Mouse (Mus musculus) liver, embryonic 14.5 days (tissue): Measurements from ENCODE around the gene Bpi. TPM values are rescaled to one million over a fixed set of nuclear protein-coding genes. Genes with fewer than 3 reads are reported as not detected.

Experiments used
- ATAC-seq: fragments of 200-750 bp; cut with Nextera tagmentation; 2 replicates; pipeline ENCODE4 v1.8.0; 2017; ENCODE audit warnings: moderate number of reproducible peaks, mild to moderate bottlenecking, moderate library complexity; ENCODE audit not compliant: insufficient read depth
- DNase-seq, 3 experiments: peaks; one replicate each; pipeline ENCODE4 v3.0.0-alpha.2; 2012 to 2013; ENCODE audit warnings: low read depth in 3 of 3, low spot score in 3 of 3
- H3K27ac ChIP-seq: fragments of 300-500 bp; sonication (generic); 2 replicates; pipeline ENCODE4 v1.5.1; 2014; ENCODE audit warnings: moderate library complexity, mild to moderate bottlenecking, control low read depth, inconsistent platforms
- H3K27me3 ChIP-seq: fragments of 300-500 bp; sonication (generic); 2 replicates; pipeline ENCODE4 v1.6.1; 2014; ENCODE audit warnings: mild to moderate bottlenecking, low read length, moderate library complexity; ENCODE audit not compliant: control insufficient read depth, insufficient read depth
- H3K36me3 ChIP-seq: fragments of 300-500 bp; sonication (generic); replicated peaks from 2 replicates; pipeline ENCODE4 v1.6.1; 2014; ENCODE audit warnings: low read depth; ENCODE audit not compliant: control insufficient read depth, insufficient read depth
- H3K4me1 ChIP-seq, 2 experiments: fragments of 200-500 bp in 1 of 2; fragments of 300-500 bp in 1 of 2; sonication (generic) in 1 of 2; replicated peaks; 2 replicates each; pipeline ENCODE4 v1.6.1; 2012 to 2014; ENCODE audit warnings: antibody characterized with exemption in 1 of 2, inconsistent platforms in 1 of 2, low read length in 1 of 2; ENCODE audit not compliant: control insufficient read depth in 2 of 2, insufficient read depth in 2 of 2
- H3K4me2 ChIP-seq: fragments of 300-500 bp; sonication (generic); 2 replicates; pipeline ENCODE4 v1.6.1; 2014; ENCODE audit warnings: low read depth, mild to moderate bottlenecking, control low read depth, moderate library complexity
- H3K4me3 ChIP-seq, 2 experiments: fragments of 200-500 bp in 1 of 2; fragments of 300-500 bp in 1 of 2; sonication (generic) in 1 of 2; 2 replicates each; pipeline ENCODE4 v1.5.1; 2012 to 2014; ENCODE audit warnings: low read depth in 2 of 2, low read length in 2 of 2, mild to moderate bottlenecking in 2 of 2, control low read depth in 1 of 2, inconsistent platforms in 1 of 2, moderate library complexity in 1 of 2; ENCODE audit not compliant: insufficient read depth in 1 of 2
- H3K9ac ChIP-seq: fragments of 300-500 bp; sonication (generic); replicated peaks from 2 replicates; pipeline ENCODE4 v1.6.1; 2014; ENCODE audit warnings: mild to moderate bottlenecking, control low read depth, moderate library complexity
- H3K9me3 ChIP-seq: fragments of 300-500 bp; sonication (generic); 2 replicates; pipeline ENCODE4 v1.6.1; 2016; ENCODE audit warnings: low read length, mixed read lengths; ENCODE audit not compliant: control insufficient read depth
- CTCF ChIP-seq: IDR thresholded peaks from 2 replicates; pipeline ENCODE4 v1.5.1; 2016; ENCODE audit warnings: antibody characterized with exemption, low read depth, control low read depth
- EP300 ChIP-seq: IDR thresholded peaks from 2 replicates; pipeline ENCODE4 v1.6.1; 2016; ENCODE audit warnings: antibody characterized with exemption, low read depth
- WGBS: fragments of 180-500 bp; shearing (Covaris S2); extraction: QIAGEN DNeasy Blood & Tissue Kit; methylation state at CpG from one replicate; pipeline ENCODE4 v1.1.7; 2014; ENCODE audit not compliant: insufficient replicate concordance; 5-methylcytosine and 5-hydroxymethylcytosine counted together
- polyA plus RNA-seq, 2 experiments: library from polyadenylated mRNA; depleted of rRNA in 1 of 2; stranded (reverse) in 1 of 2; unstranded in 1 of 2; fragments of >200 nt; fragmentation: Nextera tagmentation in 1 of 2; extraction: Ambion mirVana in 1 of 2; gene quantifications; 2 replicates each; pipeline versions ENCODE4 v1.2.1 to v1.2.3; 2012 to 2014

Gene Bpi
- polyA plus RNA-seq, 2 experiments: not detected

DNA sequence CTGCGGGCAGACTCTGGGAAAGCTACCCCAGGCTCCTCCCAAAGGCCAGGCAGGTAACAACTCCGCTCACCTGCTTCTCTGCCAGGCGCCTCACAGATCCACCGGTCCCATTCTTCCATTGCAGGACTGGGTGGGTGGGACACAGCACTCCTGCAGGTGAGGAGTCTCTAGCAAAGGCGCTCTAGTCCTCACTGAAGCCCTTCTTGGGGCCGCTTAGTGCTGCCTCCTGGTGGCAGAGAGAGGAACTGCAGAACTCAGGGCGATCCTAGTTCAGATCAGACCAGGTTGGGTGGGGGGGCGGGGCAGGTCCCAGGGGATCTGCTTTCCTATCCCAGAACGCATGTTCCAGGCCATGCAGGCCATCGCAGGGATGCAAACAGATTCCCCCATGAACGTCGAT, 887 bp downstream of the Bpi start:
- Histone ChIP-seq H3K4me3 (no peak overlapping the region), H3K27ac (no peak overlapping the region), H3K4me2 (no peak overlapping the region), H3K27me3 (no peaks in the 10 kb centered on the region), H3K36me3 (no peaks in the 10 kb centered on the region), H3K9me3 (no peaks in the 10 kb centered on the region), H3K4me1 (no peaks in the 10 kb centered on the region), H3K9ac (no peak overlapping the region)
- DNase-seq (peak; percentile 34 to 37 (median 37)), ATAC-seq (no peak)
- 6% methylated on average over 12 of the region's 12 CpGs for WGBS
- TF ChIP-seq EP300 (no peak), CTCF (peak; percentile 88)

DNA sequence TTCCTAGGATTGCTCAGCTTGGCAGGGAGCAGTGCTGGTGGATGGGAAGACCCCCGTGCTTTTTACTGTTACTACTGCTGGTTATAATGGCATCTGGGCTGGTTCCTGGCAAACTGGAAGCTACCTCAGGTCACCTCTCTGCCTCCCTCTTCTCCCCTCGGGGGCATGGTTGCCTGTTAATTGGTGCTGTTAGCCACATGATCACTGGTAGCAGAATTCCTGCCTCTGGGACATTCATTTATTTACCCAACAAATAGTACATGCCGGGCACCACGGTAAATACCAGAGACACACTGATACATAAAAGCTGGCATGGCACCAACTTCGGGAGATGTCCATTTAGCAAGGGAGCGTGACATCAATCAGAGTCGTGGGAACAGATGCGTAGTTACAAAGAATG, 1.6 kb downstream of the Bpi start:
- H3K9ac ChIP-seq: no peak overlapping the region
- H3K36me3 ChIP-seq: no peaks in the 10 kb centered on the region
- TF ChIP-seq EP300: no peak
- no peak for TF ChIP-seq CTCF
- no peaks in the 10 kb centered on the region for H3K4me1 ChIP-seq
- H3K9me3 ChIP-seq: no peaks in the 10 kb centered on the region
- ATAC-seq: no peak
- 62% methylated on average over 8 of the region's 8 CpGs for WGBS
- H3K27ac ChIP-seq: no peak overlapping the region
- H3K27me3 ChIP-seq: no peaks in the 10 kb centered on the region
- no peak overlapping the region for H3K4me2 ChIP-seq
- no peak overlapping the region for H3K4me3 ChIP-seq
- no peak for DNase-seq

DNA sequence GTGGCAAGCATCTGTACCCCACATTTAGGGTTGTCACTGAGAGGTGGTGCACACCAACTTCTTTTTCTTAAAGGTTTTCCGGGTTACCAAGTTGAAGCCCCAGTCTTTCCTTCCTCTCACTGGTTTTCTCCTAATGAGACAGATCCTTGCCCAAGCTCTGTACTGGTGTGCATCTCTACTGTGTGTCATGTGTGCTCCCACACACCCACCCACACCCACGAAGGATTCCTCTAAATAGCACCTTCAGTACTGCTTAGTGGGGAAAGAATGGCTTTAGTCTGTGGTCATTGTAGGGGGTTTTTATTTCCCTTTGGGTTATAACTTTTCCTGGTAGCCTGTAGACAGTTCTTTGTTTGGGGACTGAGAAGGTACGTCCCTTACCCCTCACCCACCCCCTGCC, 7.0 kb downstream of the Bpi start:
- H3K27me3 ChIP-seq: no peaks in the 10 kb centered on the region
- no peaks in the 10 kb centered on the region for H3K36me3 ChIP-seq
- WGBS: 45% methylated on average over 3 of the region's 3 CpGs

DNA sequence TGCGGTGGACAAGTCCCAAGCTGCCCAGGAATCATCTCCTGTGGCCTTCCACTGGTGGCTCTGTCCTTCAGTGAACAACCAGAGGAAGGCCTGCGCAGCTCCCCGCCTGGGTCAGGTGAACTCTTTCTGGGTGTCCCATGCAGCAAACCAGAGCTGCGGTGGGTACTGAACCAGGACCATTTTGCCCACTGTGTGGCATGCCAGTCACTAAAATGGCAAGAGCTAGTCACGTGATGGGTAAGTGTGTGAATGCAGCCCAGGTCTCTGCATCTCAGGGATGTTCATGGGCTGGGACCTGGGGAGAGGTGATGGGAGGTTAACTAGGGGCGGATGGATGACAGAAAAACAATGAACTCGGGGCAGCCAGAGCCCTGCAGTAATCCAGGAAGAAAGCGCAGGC, 12.1 kb downstream of the Bpi start:
- TF ChIP-seq CTCF (no peak), EP300 (no peak)
- Histone ChIP-seq H3K36me3 (no peaks in the 10 kb centered on the region), H3K4me2 (no peak overlapping the region), H3K4me1 (no peaks in the 10 kb centered on the region), H3K9me3 (no peaks in the 10 kb centered on the region), H3K27ac (no peak overlapping the region), H3K4me3 (no peak overlapping the region), H3K9ac (no peak overlapping the region), H3K27me3 (no peaks in the 10 kb centered on the region)
- no peak for DNase-seq
- ATAC-seq: no peak
- WGBS: 68% methylated on average over 8 of the region's 8 CpGs

More for the DNA sequence above, 7.0 kb downstream of the Bpi start:
- Histone ChIP-seq H3K4me3 (no peak overlapping the region), H3K27ac (no peak overlapping the region), H3K4me1 (no peaks in the 10 kb centered on the region), H3K4me2 (no peak overlapping the region), H3K9me3 (no peaks in the 10 kb centered on the region), H3K9ac (no peak overlapping the region)
- ATAC-seq (no peak), DNase-seq (no peak)
- TF ChIP-seq CTCF (no peak), EP300 (no peak)

DNA sequence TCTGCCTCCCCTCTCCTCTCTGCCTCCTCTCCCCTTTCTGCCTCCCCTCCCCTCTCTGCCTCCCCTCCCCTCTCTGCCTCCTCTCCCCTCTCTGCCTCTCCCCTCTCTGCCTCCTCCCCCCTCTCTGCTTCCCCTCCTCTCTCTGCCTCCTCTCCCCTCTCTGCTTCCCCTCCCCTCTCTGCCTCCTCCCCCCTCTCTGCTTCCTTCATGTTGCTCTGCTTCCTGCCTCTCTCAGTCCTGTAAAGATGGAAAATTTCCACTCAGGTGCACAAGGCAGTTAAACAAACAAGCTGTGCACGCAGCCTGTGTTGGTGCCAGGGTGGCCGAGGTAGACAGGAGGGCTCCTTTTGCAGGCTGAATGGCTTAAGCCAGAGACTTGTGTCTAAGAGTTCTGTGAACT, 15.8 kb downstream of the Bpi start:
- 21% methylated on average over 2 of the region's 2 CpGs for WGBS
- Histone ChIP-seq H3K4me2 (no peak overlapping the region), H3K27me3 (no peaks in the 10 kb centered on the region), H3K36me3 (no peaks in the 10 kb centered on the region), H3K9ac (no peak overlapping the region), H3K4me1 (no peaks in the 10 kb centered on the region), H3K27ac (no peak overlapping the region), H3K9me3 (no peaks in the 10 kb centered on the region), H3K4me3 (no peak overlapping the region)
- TF ChIP-seq CTCF (no peak), EP300 (no peak)
- ATAC-seq (no peak), DNase-seq (no peak)
